In genomic region chr19:6909021-6909420, GRCm38 (mm10) we compare ENCODE assay signal across 9 mouse cellular contexts. TPM values are rescaled to one million over a fixed set of nuclear protein-coding genes. Genes with fewer than 3 reads are reported as not detected.
A peak's percentile ranks its signal among the peaks of the same experiment; 100 is the strongest.
DNase-seq lines count a peak whose midpoint lies in the region; ATAC-seq and TF ChIP-seq lines count a peak whose summit lies in the region.
"Had no signal": no experiment of that assay in that cellular context is flagged by ENCODE, and none has a peak within 500 bp of the region (broad histone marks: within the 10 kb centered on the region; RNA-seq: fewer than 3 reads in every experiment).

No protein-coding gene starts in this region.

- peaks cover 15% of the 10 kb centered on the region for H3K4me1 ChIP-seq in kidney, postnatal 0 days (replicated peaks; ENCODE audit: insufficient read depth, low read length)
- peaks cover 5% of the 10 kb centered on the region; the same call in 1 of the 2 replicates for H3K4me1 ChIP-seq in brown adipose tissue, adult 24 weeks (ENCODE audit: control insufficient read depth, insufficient read depth, insufficient read length, low read length)
- H3K4me1 ChIP-seq in midbrain, postnatal 0 days (ENCODE audit: insufficient read depth, low read length): peaks cover 9% of the 10 kb centered on the region

- H3K27ac ChIP-seq in kidney, postnatal 0 days: peak overlapping the region; percentile 98
- peak overlapping the region; percentile 69 for H3K27ac ChIP-seq in brown adipose tissue, adult 24 weeks (replicated peaks; ENCODE audit: low read depth, low read length)
- H3K27ac ChIP-seq in midbrain, postnatal 0 days (ENCODE audit: low read depth, low read length): peak overlapping the region; percentile 93

- H3K36me3 ChIP-seq in kidney, postnatal 0 days (ENCODE audit: insufficient read depth, low read length): peaks cover 46% of the 10 kb centered on the region
- H3K36me3 ChIP-seq in midbrain, postnatal 0 days (ENCODE audit: insufficient read depth, low read length): peaks cover 57% of the 10 kb centered on the region

- DNase-seq in kidney, postnatal 0 days (ENCODE audit: low spot score): peak; percentile 32
- DNase-seq in kidney, postnatal 25 days: no peak
- peak; percentile 39 for DNase-seq in induced T-regulatory cell, adult 2 months (ENCODE audit: low read depth)
- peak; percentile 10 for DNase-seq in midbrain, postnatal 0 days (ENCODE audit: low spot score)
- no peak for DNase-seq in urinary bladder, adult 2 months (ENCODE audit: low spot score)
- no peak for DNase-seq in cerebellum, postnatal 4 days (ENCODE audit: low spot score in 2 of 2)
- DNase-seq in gastrocnemius, adult 8-10 months (ENCODE audit: low spot score in 2 of 2): no peak

- H3K9me3 ChIP-seq in kidney, postnatal 0 days (replicated peaks; ENCODE audit: low read length): no peaks in the 10 kb centered on the region
- no peaks in the 10 kb centered on the region for H3K9me3 ChIP-seq in midbrain, postnatal 0 days (ENCODE audit: low read length)

- peak overlapping the region; percentile 61 for H3K4me2 ChIP-seq in kidney, postnatal 0 days (ENCODE audit: low read length)
- H3K4me2 ChIP-seq in midbrain, postnatal 0 days (ENCODE audit: low read depth, low read length, poor library complexity, severe bottlenecking): peak overlapping the region; percentile 76

- no peak for TF ChIP-seq CTCF in kidney, postnatal 0 days (IDR thresholded peaks at IDR 0.05; ENCODE audit: low read depth)
- TF ChIP-seq CTCF in midbrain, postnatal 0 days (IDR thresholded peaks at IDR 0.05): no peak

- H3K4me3 ChIP-seq in kidney, postnatal 0 days (replicated peaks; ENCODE audit: low read depth, low read length): peak overlapping the region; percentile 52
- H3K4me3 ChIP-seq in brown adipose tissue, adult 24 weeks (ENCODE audit: insufficient read depth, low read depth, low read length): peak overlapping the region; percentile 66
- H3K4me3 ChIP-seq in midbrain, postnatal 0 days (ENCODE audit: low read depth, low read length): peak overlapping the region; percentile 58

- no peak for ATAC-seq in kidney, postnatal 0 days (replicated peaks; ENCODE audit: low FRiP score, low read depth)
- ATAC-seq in midbrain, postnatal 0 days (ENCODE audit: low FRiP score): no peak

- peak overlapping the region; percentile 58 for H3K9ac ChIP-seq in kidney, postnatal 0 days (ENCODE audit: low read depth, low read length)
- H3K9ac ChIP-seq in midbrain, postnatal 0 days (replicated peaks; ENCODE audit: low read length, poor library complexity, severe bottlenecking): peak overlapping the region; percentile 72

- 6% methylated on average over 11 of the region's 11 CpGs for WGBS in kidney, postnatal 0 days
- WGBS in midbrain, postnatal 0 days: 10% methylated on average over 11 of the region's 11 CpGs

- no peaks in the 10 kb centered on the region for H3K27me3 ChIP-seq in kidney, postnatal 0 days (ENCODE audit: insufficient read depth, low read length)
- H3K27me3 ChIP-seq in midbrain, postnatal 0 days (ENCODE audit: insufficient read depth, low read length): no peaks in the 10 kb centered on the region

RNA-seq across cellular contexts. Expression of gene Trmt112, which starts 0.5 kb away (rescaled TPM):
- polyA plus RNA-seq in kidney, postnatal 0 days (2015; fragmentation: Nextera tagmentation; extraction: Ambion mirVana): 137 and 142 TPM in 2 replicates
- polyA plus RNA-seq in brown adipose tissue, adult 24 weeks (2012; ENCODE audit: insufficient read depth, insufficient read length, missing spikeins): 18.1 and 29.4 TPM in 2 replicates
- 80.6 and 85.4 TPM in 2 replicates for total RNA-seq in midbrain, postnatal 0 days (2014; rRNA removed)
- 110 and 118 TPM in 2 replicates for polyA plus RNA-seq in midbrain, postnatal 0 days (2015; fragmentation: Nextera tagmentation; extraction: Ambion mirVana)
- 114 and 126 TPM in 2 replicates for polyA plus RNA-seq in urinary bladder, adult 2 months (2012; rRNA removed)
- total RNA-seq in gastrocnemius, adult 8-10 months (2022): 10 to 100 TPM; 34.1 to 46.3 (median 39.7) TPM

RNA-seq across cellular contexts. Expression of gene Prdx5, which starts 0.9 kb away (rescaled TPM):
- polyA plus RNA-seq in kidney, postnatal 0 days (2015; fragmentation: Nextera tagmentation; extraction: Ambion mirVana): 822 and 884 TPM in 2 replicates
- 974 and 1,161 TPM in 2 replicates for polyA plus RNA-seq in brown adipose tissue, adult 24 weeks (2012; ENCODE audit: insufficient read depth, insufficient read length, missing spikeins)
- total RNA-seq in midbrain, postnatal 0 days (2014; rRNA removed): 211 and 223 TPM in 2 replicates
- 491 and 528 TPM in 2 replicates for polyA plus RNA-seq in midbrain, postnatal 0 days (2015; fragmentation: Nextera tagmentation; extraction: Ambion mirVana)
- 308 and 425 TPM in 2 replicates for polyA plus RNA-seq in urinary bladder, adult 2 months (2012; rRNA removed)
- 100 to 1,000 TPM; 195 to 214 (median 202) TPM for total RNA-seq in gastrocnemius, adult 8-10 months (2022)

RNA-seq across cellular contexts. Expression of gene Esrra, which starts 12.6 kb away (rescaled TPM):
- 22.7 and 23.0 TPM in 2 replicates for polyA plus RNA-seq in kidney, postnatal 0 days (2015; fragmentation: Nextera tagmentation; extraction: Ambion mirVana)
- polyA plus RNA-seq in brown adipose tissue, adult 24 weeks (2012; ENCODE audit: insufficient read depth, insufficient read length, missing spikeins): 86.4 and 123 TPM in 2 replicates
- total RNA-seq in midbrain, postnatal 0 days (2014; rRNA removed): 31.6 and 40.7 TPM in 2 replicates
- 7.2 and 7.3 TPM in 2 replicates for polyA plus RNA-seq in midbrain, postnatal 0 days (2015; fragmentation: Nextera tagmentation; extraction: Ambion mirVana)
- polyA plus RNA-seq in urinary bladder, adult 2 months (2012; rRNA removed): 55.8 and 59.1 TPM in 2 replicates
- total RNA-seq in gastrocnemius, adult 8-10 months (2022): 100 to 1,000 TPM in 1 of 4 experiments, 10 to 100 TPM in 3; 82.8 to 114 (median 93.4) TPM

RNA-seq across cellular contexts. Expression of gene Catsperz, which starts 16.2 kb away (rescaled TPM):
- polyA plus RNA-seq in kidney, postnatal 0 days (2015; fragmentation: Nextera tagmentation; extraction: Ambion mirVana): 3.9 and 4.0 TPM in 2 replicates
- not detected in 2 replicates for polyA plus RNA-seq in brown adipose tissue, adult 24 weeks (2012; ENCODE audit: insufficient read depth, insufficient read length, missing spikeins)
- total RNA-seq in midbrain, postnatal 0 days (2014; rRNA removed): 0.52 and 1.1 TPM in 2 replicates
- polyA plus RNA-seq in midbrain, postnatal 0 days (2015; fragmentation: Nextera tagmentation; extraction: Ambion mirVana): 2.1 and 3.0 TPM in 2 replicates
- 3.6 and 4.1 TPM in 2 replicates for polyA plus RNA-seq in urinary bladder, adult 2 months (2012; rRNA removed)
- total RNA-seq in gastrocnemius, adult 8-10 months (2022): not detected
- polyA plus RNA-seq: activated CD4-positive, CD25-positive, alpha-beta regulatory T cell, adult 4 months had no signal

RNA-seq across cellular contexts. Expression of gene Kcnk4, which starts 25.3 kb away (rescaled TPM):
- 0.46 and 0.69 TPM in 2 replicates for polyA plus RNA-seq in kidney, postnatal 0 days (2015; fragmentation: Nextera tagmentation; extraction: Ambion mirVana)
- polyA plus RNA-seq in brown adipose tissue, adult 24 weeks (2012; ENCODE audit: insufficient read depth, insufficient read length, missing spikeins): 1.6 and 1.8 TPM in 2 replicates
- total RNA-seq in midbrain, postnatal 0 days (2014; rRNA removed): 7.9 and 13.6 TPM in 2 replicates
- polyA plus RNA-seq in midbrain, postnatal 0 days (2015; fragmentation: Nextera tagmentation; extraction: Ambion mirVana): 17.8 and 18.0 TPM in 2 replicates
- 1.6 and 1.8 TPM in 2 replicates for polyA plus RNA-seq in urinary bladder, adult 2 months (2012; rRNA removed)
- total RNA-seq in gastrocnemius, adult 8-10 months (2022): not detected
- polyA plus RNA-seq: activated CD4-positive, CD25-positive, alpha-beta regulatory T cell, adult 4 months had no signal

Comparison
In these comparisons a context has a peak if more than half of its experiments do, and no peak if none do; other contexts are left out.
1. DNase-seq: peak in kidney, postnatal 0 days (single experiment), induced T-regulatory cell, adult 2 months (single experiment) and midbrain, postnatal 0 days (single experiment); none in kidney, postnatal 25 days (0 of 2), urinary bladder, adult 2 months (single experiment), cerebellum, postnatal 4 days (0 of 2) and gastrocnemius, adult 8-10 months (0 of 2).
2. Peak in every context shown above with its lines, with median percentiles within 50 percentile points of each other: H3K27ac ChIP-seq and H3K4me3 ChIP-seq.